Mouse (Mus musculus): ENCODE measurements at regions not wholly inside any gene's neighbourhood (a gene's known extent, or its start where the extent isn't known, plus 50 kb on each side); places are given as distances from the start of the nearest gene placed in this dataset.

- 79% methylated on average over 2 of the region's 2 CpGs for WGBS
- Histone ChIP-seq H3K4me1 (replicated peaks; ENCODE audit: control insufficient read depth, insufficient read depth, low read length) (no peaks in the 10 kb centered on the region), H3K36me3 (ENCODE audit: control insufficient read depth, insufficient read depth, low read length) (no peaks in the 10 kb centered on the region), H3K4me2 (no peak overlapping the region), H3K27ac (ENCODE audit: low read depth, low read length) (no peak overlapping the region), H3K9me3 (ENCODE audit: control insufficient read depth, low read length) (no peaks in the 10 kb centered on the region), H3K4me3 (ENCODE audit: low read depth, low read length) (no peak overlapping the region), H3K27me3 (replicated peaks; ENCODE audit: control insufficient read depth, insufficient read depth, low read length) (no peaks in the 10 kb centered on the region), H3K9ac (ENCODE audit: low read depth, low read length) (no peak overlapping the region)
- DNase-seq (ENCODE audit: low spot score) = no peak
- ATAC-seq (replicated peaks; ENCODE audit: low FRiP score) = no peak
Measured at GRCm38 (mm10) chr4:23727846-23728245, 768.4 kb upstream of the Mms22l start.

- H3K9me3 ChIP-seq (ENCODE audit: control insufficient read depth, low read length) = no peaks in the 10 kb centered on the region
- DNase-seq (ENCODE audit: low spot score) (no peak), ATAC-seq (replicated peaks; ENCODE audit: low FRiP score) (no peak)
- no peaks in the 10 kb centered on the region for H3K27me3 ChIP-seq (replicated peaks; ENCODE audit: control insufficient read depth, insufficient read depth, low read length)
- H3K4me3 ChIP-seq (ENCODE audit: low read depth, low read length) = no peak overlapping the region
- 71% methylated on average over 4 of the region's 4 CpGs for WGBS
- no peak overlapping the region for H3K4me2 ChIP-seq
- no peaks in the 10 kb centered on the region for H3K36me3 ChIP-seq (ENCODE audit: control insufficient read depth, insufficient read depth, low read length)
- no peak overlapping the region for H3K9ac ChIP-seq (ENCODE audit: low read depth, low read length)
- no peaks in the 10 kb centered on the region for H3K4me1 ChIP-seq (replicated peaks; ENCODE audit: control insufficient read depth, insufficient read depth, low read length)
- H3K27ac ChIP-seq (ENCODE audit: low read depth, low read length) = no peak overlapping the region
Measured at GRCm38 (mm10) chr4:23732471-23732870, 763.8 kb upstream of the Mms22l start.

- Histone ChIP-seq H3K27me3 (replicated peaks; ENCODE audit: control insufficient read depth, insufficient read depth, low read length) (no peaks in the 10 kb centered on the region), H3K4me3 (ENCODE audit: low read depth, low read length) (no peak overlapping the region), H3K9me3 (ENCODE audit: control insufficient read depth, low read length) (no peaks in the 10 kb centered on the region), H3K4me1 (replicated peaks; ENCODE audit: control insufficient read depth, insufficient read depth, low read length) (no peaks in the 10 kb centered on the region), H3K27ac (ENCODE audit: low read depth, low read length) (no peak overlapping the region), H3K4me2 (no peak overlapping the region), H3K36me3 (ENCODE audit: control insufficient read depth, insufficient read depth, low read length) (no peaks in the 10 kb centered on the region), H3K9ac (ENCODE audit: low read depth, low read length) (no peak overlapping the region)
- ATAC-seq (replicated peaks; ENCODE audit: low FRiP score) = no peak
- 85% methylated on average over 7 of the region's 7 CpGs for WGBS
- DNase-seq (ENCODE audit: low spot score) = no peak
Measured at GRCm38 (mm10) chr4:23744079-23744478, 752.2 kb upstream of the Mms22l start.

- Histone ChIP-seq H3K27me3 (replicated peaks; ENCODE audit: control insufficient read depth, insufficient read depth, low read length) (no peaks in the 10 kb centered on the region), H3K9me3 (ENCODE audit: control insufficient read depth, low read length) (no peaks in the 10 kb centered on the region)
- ATAC-seq (replicated peaks; ENCODE audit: low FRiP score) = no peak
Measured at GRCm38 (mm10) chr4:23758005-23758404, 738.2 kb upstream of the Mms22l start.

GRCm38 (mm10) chr4:23787417-23788204, 708.6 kb upstream of the Mms22l start:
- Histone ChIP-seq H3K4me2 (no peak overlapping the region), H3K27ac (ENCODE audit: low read depth, low read length) (no peak overlapping the region), H3K9me3 (ENCODE audit: control insufficient read depth, low read length) (no peaks in the 10 kb centered on the region), H3K9ac (ENCODE audit: low read depth, low read length) (no peak overlapping the region), H3K4me1 (replicated peaks; ENCODE audit: control insufficient read depth, insufficient read depth, low read length) (no peaks in the 10 kb centered on the region), H3K4me3 (ENCODE audit: low read depth, low read length) (no peak overlapping the region), H3K27me3 (replicated peaks; ENCODE audit: control insufficient read depth, insufficient read depth, low read length) (no peaks in the 10 kb centered on the region), H3K36me3 (ENCODE audit: control insufficient read depth, insufficient read depth, low read length) (no peaks in the 10 kb centered on the region)
- WGBS = 80% methylated on average over 4 of the region's 4 CpGs
- no peak for ATAC-seq (replicated peaks; ENCODE audit: low FRiP score)
- no peak for DNase-seq (ENCODE audit: low spot score)

More at GRCm38 (mm10) chr4:23758005-23758404, 738.2 kb upstream of the Mms22l start:
- Histone ChIP-seq H3K27ac (ENCODE audit: low read depth, low read length) (no peak overlapping the region), H3K4me2 (no peak overlapping the region), H3K4me1 (replicated peaks; ENCODE audit: control insufficient read depth, insufficient read depth, low read length) (no peaks in the 10 kb centered on the region), H3K4me3 (ENCODE audit: low read depth, low read length) (no peak overlapping the region), H3K9ac (ENCODE audit: low read depth, low read length) (no peak overlapping the region), H3K36me3 (ENCODE audit: control insufficient read depth, insufficient read depth, low read length) (no peaks in the 10 kb centered on the region)
- DNase-seq (ENCODE audit: low spot score) = no peak

- H3K4me3 ChIP-seq (ENCODE audit: low read depth, low read length) = no peak overlapping the region
- no peak overlapping the region for H3K4me2 ChIP-seq
- no peaks in the 10 kb centered on the region for H3K9me3 ChIP-seq (ENCODE audit: control insufficient read depth, low read length)
- H3K9ac ChIP-seq (ENCODE audit: low read depth, low read length) = no peak overlapping the region
- H3K36me3 ChIP-seq (ENCODE audit: control insufficient read depth, insufficient read depth, low read length) = no peaks in the 10 kb centered on the region
- WGBS = 74% methylated on average over 2 of the region's 2 CpGs
- H3K27me3 ChIP-seq (replicated peaks; ENCODE audit: control insufficient read depth, insufficient read depth, low read length) = no peaks in the 10 kb centered on the region
- no peak overlapping the region for H3K27ac ChIP-seq (ENCODE audit: low read depth, low read length)
- ATAC-seq (replicated peaks; ENCODE audit: low FRiP score) (no peak), DNase-seq (ENCODE audit: low spot score) (no peak)
- H3K4me1 ChIP-seq (replicated peaks; ENCODE audit: control insufficient read depth, insufficient read depth, low read length) = no peaks in the 10 kb centered on the region
Measured at GRCm38 (mm10) chr4:23823516-23823915, 672.7 kb upstream of the Mms22l start.

- Histone ChIP-seq H3K36me3 (ENCODE audit: control insufficient read depth, insufficient read depth, low read length) (no peaks in the 10 kb centered on the region), H3K4me3 (ENCODE audit: low read depth, low read length) (no peak overlapping the region), H3K4me1 (replicated peaks; ENCODE audit: control insufficient read depth, insufficient read depth, low read length) (no peaks in the 10 kb centered on the region), H3K4me2 (no peak overlapping the region), H3K27me3 (replicated peaks; ENCODE audit: control insufficient read depth, insufficient read depth, low read length) (no peaks in the 10 kb centered on the region), H3K27ac (ENCODE audit: low read depth, low read length) (no peak overlapping the region), H3K9me3 (ENCODE audit: control insufficient read depth, low read length) (no peaks in the 10 kb centered on the region), H3K9ac (ENCODE audit: low read depth, low read length) (no peak overlapping the region)
- DNase-seq (ENCODE audit: low spot score) = no peak
- no peak for ATAC-seq (replicated peaks; ENCODE audit: low FRiP score)
- 17% methylated on average over 2 of the region's 2 CpGs for WGBS
Measured at GRCm38 (mm10) chr4:23826885-23827284, 669.4 kb upstream of the Mms22l start.

- Histone ChIP-seq H3K27me3 (replicated peaks; ENCODE audit: control insufficient read depth, insufficient read depth, low read length) (no peaks in the 10 kb centered on the region), H3K4me1 (replicated peaks; ENCODE audit: control insufficient read depth, insufficient read depth, low read length) (no peaks in the 10 kb centered on the region), H3K4me2 (no peak overlapping the region), H3K36me3 (ENCODE audit: control insufficient read depth, insufficient read depth, low read length) (no peaks in the 10 kb centered on the region), H3K9ac (ENCODE audit: low read depth, low read length) (no peak overlapping the region), H3K9me3 (ENCODE audit: control insufficient read depth, low read length) (no peaks in the 10 kb centered on the region), H3K4me3 (ENCODE audit: low read depth, low read length) (no peak overlapping the region), H3K27ac (ENCODE audit: low read depth, low read length) (no peak overlapping the region)
- no peak for ATAC-seq (replicated peaks; ENCODE audit: low FRiP score)
- WGBS = 70% methylated on average over 7 of the region's 7 CpGs
- no peak for DNase-seq (ENCODE audit: low spot score)
Measured at GRCm38 (mm10) chr4:23832385-23833164, 663.7 kb upstream of the Mms22l start.

Measured in liver, embryonic 11.5 days (tissue).